Mouse (Mus musculus) testis, adult 2 months (tissue): ENCODE measurements around the gene Olfr1425. TPM values are rescaled to one million over a fixed set of nuclear protein-coding genes. Genes with fewer than 3 reads are reported as not detected.

Experiments used
- H3K27ac ChIP-seq: fragments of 200-500 bp; 2 replicates; pipeline ENCODE4 v1.5.1; 2012; ENCODE audit warnings: low read depth, low read length; ENCODE audit not compliant: control insufficient read depth, insufficient read depth
- H3K27me3 ChIP-seq: fragments of 200-500 bp; 2 replicates; pipeline ENCODE4 v1.6.1; 2012; ENCODE audit warnings: mild to moderate bottlenecking, low read length, moderate library complexity; ENCODE audit not compliant: control insufficient read depth, insufficient read depth
- H3K36me3 ChIP-seq: fragments of 200-500 bp; 2 replicates; pipeline ENCODE4 v1.6.1; 2012; ENCODE audit warnings: mild to moderate bottlenecking, low read length; ENCODE audit not compliant: control insufficient read depth, insufficient read depth
- H3K4me1 ChIP-seq: fragments of 200-500 bp; 2 replicates; pipeline ENCODE4 v1.6.1; 2012; ENCODE audit warnings: low read length; ENCODE audit not compliant: control insufficient read depth, insufficient read depth
- H3K4me3 ChIP-seq: fragments of 200-500 bp; 2 replicates; pipeline ENCODE4 v1.5.1; 2012; ENCODE audit warnings: low read depth, mild to moderate bottlenecking, low read length, moderate library complexity, mixed read lengths; ENCODE audit not compliant: control insufficient read depth
- CTCF ChIP-seq: fragments of 200-500 bp; IDR thresholded peaks from 2 replicates; pipeline ENCODE4 v1.5.1; 2012; ENCODE audit warnings: low read depth, mild to moderate bottlenecking, inconsistent platforms, low read length, moderate library complexity; ENCODE audit not compliant: control insufficient read depth, insufficient read depth, insufficient replicate concordance
- POLR2A ChIP-seq: fragments of 200-500 bp; IDR thresholded peaks from 2 replicates; pipeline ENCODE4 v1.6.1; 2012; ENCODE audit warnings: low read depth, mild to moderate bottlenecking, inconsistent platforms, low read length, moderate library complexity; ENCODE audit not compliant: control insufficient read depth
- polyA plus RNA-seq: library from polyadenylated mRNA; depleted of rRNA; stranded (reverse); fragments of >200 nt; gene quantifications from 2 replicates; pipeline ENCODE4 v1.2.3, GENCODE M21; 2012; rRNA removed

Gene Olfr1425
- polyA plus RNA-seq, 1 experiment = not detected

- H3K27ac ChIP-seq = no peak overlapping the region
- H3K27me3 ChIP-seq = no peaks in the 10 kb centered on the region
- TF ChIP-seq CTCF (no peak), POLR2A (no peak)
- H3K4me3 ChIP-seq = no peak overlapping the region
- H3K36me3 ChIP-seq = no peaks in the 10 kb centered on the region
- H3K4me1 ChIP-seq = no peaks in the 10 kb centered on the region
These were observed 34.4 kb downstream of the Olfr1425 start for GRCm38 (mm10) chr19:12043163-12043562.

- TF ChIP-seq POLR2A (no peak), CTCF (no peak)
- Histone ChIP-seq H3K36me3 (no peaks in the 10 kb centered on the region), H3K27me3 (no peaks in the 10 kb centered on the region), H3K4me1 (no peaks in the 10 kb centered on the region), H3K4me3 (no peak within 1 kb of the TSS), H3K27ac (no peak within 1 kb of the TSS)
These were observed 36.3 kb downstream of the Olfr1425 start, which contains the start of gene Olfr1423 for GRCm38 (mm10) chr19:12041217-12041616. Olfr1423 (minus strand) TSS chr19:12041317.

GRCm38 (mm10) chr19:12037727-12038126 is 39.8 kb downstream of the Olfr1425 start:
- Histone ChIP-seq H3K36me3 (no peaks in the 10 kb centered on the region), H3K27me3 (no peaks in the 10 kb centered on the region), H3K27ac (no peak overlapping the region), H3K4me1 (no peaks in the 10 kb centered on the region), H3K4me3 (no peak overlapping the region)
- no peak for TF ChIP-seq CTCF
- no peak for TF ChIP-seq POLR2A

- Histone ChIP-seq H3K36me3 (no peaks in the 10 kb centered on the region), H3K4me1 (no peaks in the 10 kb centered on the region), H3K27me3 (no peaks in the 10 kb centered on the region), H3K27ac (no peak overlapping the region), H3K4me3 (no peak overlapping the region)
- no peak for TF ChIP-seq POLR2A
- TF ChIP-seq CTCF = no peak
These were observed 50.9 kb downstream of the Olfr1425 start for GRCm38 (mm10) chr19:12026606-12027005.

GRCm38 (mm10) chr19:12025333-12025732 is 52.2 kb downstream of the Olfr1425 start:
- no peaks in the 10 kb centered on the region for H3K36me3 ChIP-seq
- no peak overlapping the region for H3K4me3 ChIP-seq
- H3K27me3 ChIP-seq = no peaks in the 10 kb centered on the region
- no peak overlapping the region for H3K27ac ChIP-seq
- no peak for TF ChIP-seq CTCF
- TF ChIP-seq POLR2A = no peak
- no peaks in the 10 kb centered on the region for H3K4me1 ChIP-seq

- H3K27me3 ChIP-seq = no peaks in the 10 kb centered on the region
- H3K27ac ChIP-seq = no peak overlapping the region
- H3K4me1 ChIP-seq = no peaks in the 10 kb centered on the region
- H3K4me3 ChIP-seq = no peak overlapping the region
- TF ChIP-seq POLR2A = no peak
- no peak for TF ChIP-seq CTCF
- no peaks in the 10 kb centered on the region for H3K36me3 ChIP-seq
These were observed 53.4 kb downstream of the Olfr1425 start for GRCm38 (mm10) chr19:12024149-12024548.

Other genes with a start within 250 kb of the Olfr1425 start
- not detected in 2 replicates for gene Olfr1417, start 238.5 kb downstream of the Olfr1425 start, polyA plus RNA-seq
- not detected in 2 replicates for gene Olfr1418, start 216.7 kb downstream of the Olfr1425 start, polyA plus RNA-seq
- 0.05 and 0.06 TPM in 2 replicates for gene Olfr1419, start 202.6 kb downstream of the Olfr1425 start, polyA plus RNA-seq
- not detected in 2 replicates for gene Olfr1420, start 191.2 kb downstream of the Olfr1425 start, polyA plus RNA-seq
- gene Patl1, start 165.3 kb downstream of the Olfr1425 start, polyA plus RNA-seq = 6.6 and 8.2 TPM in 2 replicates
- gene Osbp, start 111.8 kb downstream of the Olfr1425 start, polyA plus RNA-seq = 23.0 and 24.4 TPM in 2 replicates
- not detected in 2 replicates for gene Olfr1423, start 36.4 kb downstream of the Olfr1425 start, polyA plus RNA-seq
- 0.12 TPM in 1 of 2 replicates, not detected in the other for gene Olfr1424, start 15.0 kb downstream of the Olfr1425 start, polyA plus RNA-seq
- not detected in 2 replicates for gene Olfr1426, start 14.3 kb upstream of the Olfr1425 start, polyA plus RNA-seq
- gene Olfr1427, start 25.6 kb upstream of the Olfr1425 start, polyA plus RNA-seq = not detected in 2 replicates
- gene Olfr1428, start 38.2 kb upstream of the Olfr1425 start, polyA plus RNA-seq = 0.09 TPM in 1 of 2 replicates, not detected in the other
- gene Olfr76, start 45.5 kb upstream of the Olfr1425 start, polyA plus RNA-seq = 0.10 and 0.16 TPM in 2 replicates
- not detected in 2 replicates for gene Olfr1555-ps1, start 92.4 kb upstream of the Olfr1425 start, polyA plus RNA-seq
- not detected in 2 replicates for gene Olfr1431, start 122.9 kb upstream of the Olfr1425 start, polyA plus RNA-seq
- 0.09 and 0.12 TPM in 2 replicates for gene Olfr1432, start 154.9 kb upstream of the Olfr1425 start, polyA plus RNA-seq
- 0.26 and 0.52 TPM in 2 replicates for gene Olfr262, start 163.9 kb upstream of the Olfr1425 start, polyA plus RNA-seq
- gene Olfr235, start 183.3 kb upstream of the Olfr1425 start, polyA plus RNA-seq = 0.10 TPM in 1 of 2 replicates, not detected in the other
- not detected in 2 replicates for gene Olfr1434, start 202.1 kb upstream of the Olfr1425 start, polyA plus RNA-seq
- not detected in 2 replicates for gene Olfr1436, start 221.4 kb upstream of the Olfr1425 start, polyA plus RNA-seq
- gene Olfr1437, start 247.4 kb upstream of the Olfr1425 start, polyA plus RNA-seq = not detected in 2 replicates